Mouse (Mus musculus): ENCODE data around the gene Arpc4. TPM values are rescaled to one million over a fixed set of nuclear protein-coding genes. Genes with fewer than 3 reads are reported as not detected.

The Arpc4 gene
- total RNA-seq, 2 experiments from 2014 or later: 78.0 to 99.5 TPM

- intact Hi-C loops (cut with DNase I): no loop called here
- no peak for DNase-seq
Measured at GRCm38 (mm10) chr6:113435664-113436205, 57.8 kb downstream of the Arpc4 start, which contains the start of gene Cidec. Cidec (minus strand) TSS chr6:113435760.

- DNase-seq: no peak
- intact Hi-C loops (cut with DNase I): no loop called here
Measured at GRCm38 (mm10) chr6:113437135-113437534, 59.2 kb downstream of the Arpc4 start.

GRCm38 (mm10) chr6:113438721-113439430, 61.0 kb downstream of the Arpc4 start:
- intact Hi-C loops (cut with DNase I): no loop called here
- no peak for DNase-seq

Small RNA genes lying within 50 kb of the gene (microRNA-seq; reads per million reads assigned to microRNA genes)
- gene Gm24387: 0 reads per million in 2 experiments

Other genes starting within 250 kb of the Arpc4 start
- gene Lhfpl4, start 182.7 kb upstream of the Arpc4 start, total RNA-seq (2021): under 1 TPM; 0.31 to 0.32 TPM
- 10 to 100 TPM; 15.0 to 15.3 TPM for gene Mtmr14, start 140.3 kb upstream of the Arpc4 start, total RNA-seq (2021)
- gene Cpne9, start 95.8 kb upstream of the Arpc4 start, total RNA-seq (2021): under 1 TPM; 0.05 to 0.29 TPM
- 10 to 100 TPM; 18.0 to 18.1 TPM for gene Brpf1, start 71.0 kb upstream of the Arpc4 start, total RNA-seq (2021)
- gene Ogg1, start 51.1 kb upstream of the Arpc4 start, total RNA-seq (2021): 1 to 10 TPM; 6.5 to 7.4 TPM
- 10 to 100 TPM; 66.9 to 71.2 TPM for gene Camk1, start 34.1 kb upstream of the Arpc4 start, total RNA-seq (2021)
- 10 to 100 TPM; 19.7 to 22.2 TPM for gene Tada3, start 232 bp upstream of the Arpc4 start, total RNA-seq (2021)
- gene Ttll3, start 11.1 kb downstream of the Arpc4 start, total RNA-seq (2021): 1 to 10 TPM; 1.8 to 2.1 TPM
- 10 to 100 TPM in 1 of 2 experiments, 1 to 10 TPM in 1; 10.0 to 12.2 TPM for gene Rpusd3, start 41.2 kb downstream of the Arpc4 start, total RNA-seq (2021)
- gene Cidec, start 57.6 kb downstream of the Arpc4 start, total RNA-seq (2021): 10 to 100 TPM in 1 of 2 experiments, 1 to 10 TPM in 1; 4.4 to 17.1 TPM
- 10 to 100 TPM; 24.0 to 24.5 TPM for gene Jagn1, start 64.5 kb downstream of the Arpc4 start, total RNA-seq (2021)
- gene Il17re, start 80.4 kb downstream of the Arpc4 start, total RNA-seq (2021): 1 to 10 TPM; 1.2 to 1.5 TPM
- gene Il17rc, start 93.3 kb downstream of the Arpc4 start, total RNA-seq (2021): 1 to 10 TPM; 8.7 to 8.9 TPM
- gene Creld1, start 105.2 kb downstream of the Arpc4 start, total RNA-seq (2021): 10 to 100 TPM; 42.1 to 45.2 TPM
- gene Prrt3, start 123.8 kb downstream of the Arpc4 start, total RNA-seq (2021): not detected
- 10 to 100 TPM; 56.0 to 61.9 TPM for gene Emc3, start 153.5 kb downstream of the Arpc4 start, total RNA-seq (2021)
- 1 to 10 TPM; 1.2 TPM for gene Fancd2, start 153.6 kb downstream of the Arpc4 start, total RNA-seq (2021)
- gene Fancd2os, start 222.6 kb downstream of the Arpc4 start, total RNA-seq (2021): not detected
- 10 to 100 TPM; 76.1 to 80.0 TPM for gene Brk1, start 226.7 kb downstream of the Arpc4 start, total RNA-seq (2021)
- 10 to 100 TPM; 10.0 to 12.0 TPM for gene Vhl, start 245.8 kb downstream of the Arpc4 start, total RNA-seq (2021)

All from heart, postnatal 14 days (tissue).